Mouse (Mus musculus) brain, embryonic 14.5 days (tissue): Measurements from ENCODE around the gene Zdhhc1. TPM values are rescaled to one million over a fixed set of nuclear protein-coding genes. Genes with fewer than 3 reads are reported as not detected.

ENCODE experiments used
- DNase-seq: peaks from one replicate; pipeline ENCODE4 v3.0.0-alpha.2; 2011; ENCODE audit warnings: low read depth
- CTCF ChIP-seq: fragments of 200-500 bp; IDR thresholded peaks from 2 replicates; pipeline ENCODE4 v1.5.1; 2012; ENCODE audit warnings: inconsistent platforms, mild to moderate bottlenecking, moderate library complexity, borderline replicate concordance; ENCODE audit not compliant: insufficient read depth, insufficient read length; ENCODE audit errors: extremely low read depth
- POLR2A ChIP-seq: fragments of 200-500 bp; IDR thresholded peaks from 2 replicates; pipeline ENCODE4 v1.6.1; 2012; ENCODE audit warnings: mild to moderate bottlenecking, inconsistent platforms, borderline replicate concordance; ENCODE audit not compliant: poor library complexity, insufficient read depth, insufficient read length, severe bottlenecking; ENCODE audit errors: extremely low read depth
- polyA plus RNA-seq: library from polyadenylated mRNA; depleted of rRNA; stranded (reverse); fragments of >200 nt; gene quantifications from 2 replicates; pipeline ENCODE4 v1.2.3, GENCODE M21; 2012

The Zdhhc1 gene
- polyA plus RNA-seq, 1 experiment: 46.2 TPM

GRCm38 (mm10) chr8:105467396-105467985 lies 29.2 kb downstream of the Zdhhc1 start:
- TF ChIP-seq CTCF (no peak), POLR2A (no peak)
- DNase-seq: no peak

- TF ChIP-seq CTCF (no peak), POLR2A (no peak)
- peak; percentile 89 for DNase-seq
Observed at GRCm38 (mm10) chr8:105466700-105467291, 29.9 kb downstream of the Zdhhc1 start.

GRCm38 (mm10) chr8:105466246-105466645 lies 30.5 kb downstream of the Zdhhc1 start:
- no peak for DNase-seq
- TF ChIP-seq POLR2A: no peak
- no peak for TF ChIP-seq CTCF

- TF ChIP-seq CTCF (no peak), POLR2A (no peak)
- no peak for DNase-seq
Observed at GRCm38 (mm10) chr8:105464595-105464994, 32.1 kb downstream of the Zdhhc1 start.

- DNase-seq: no peak
- TF ChIP-seq POLR2A (no peak), CTCF (no peak)
Observed at GRCm38 (mm10) chr8:105461085-105461803, 35.5 kb downstream of the Zdhhc1 start.

GRCm38 (mm10) chr8:105455218-105455617 lies 41.5 kb downstream of the Zdhhc1 start:
- DNase-seq: no peak
- no peak for TF ChIP-seq POLR2A
- no peak for TF ChIP-seq CTCF

GRCm38 (mm10) chr8:105454088-105454487 lies 42.6 kb downstream of the Zdhhc1 start:
- TF ChIP-seq CTCF (no peak), POLR2A (no peak)
- DNase-seq: no peak

GRCm38 (mm10) chr8:105453296-105453695 lies 43.4 kb downstream of the Zdhhc1 start:
- no peak for DNase-seq
- TF ChIP-seq POLR2A (no peak), CTCF (no peak)

GRCm38 (mm10) chr8:105451903-105452603 lies 44.6 kb downstream of the Zdhhc1 start:
- no peak for DNase-seq
- TF ChIP-seq CTCF (no peak), POLR2A (no peak)

GRCm38 (mm10) chr8:105450977-105451376 lies 45.7 kb downstream of the Zdhhc1 start:
- TF ChIP-seq POLR2A (no peak), CTCF (no peak)
- peak; percentile 36 for DNase-seq

GRCm38 (mm10) chr8:105448596-105448995 lies 48.1 kb downstream of the Zdhhc1 start:
- no peak for DNase-seq
- TF ChIP-seq CTCF (no peak), POLR2A (no peak)

- DNase-seq: no peak
- TF ChIP-seq POLR2A (no peak), CTCF (no peak)
Observed at GRCm38 (mm10) chr8:105448188-105448587, 48.5 kb downstream of the Zdhhc1 start.
